Mouse (Mus musculus): Measurements from ENCODE around the gene Zfp488.

DNA sequence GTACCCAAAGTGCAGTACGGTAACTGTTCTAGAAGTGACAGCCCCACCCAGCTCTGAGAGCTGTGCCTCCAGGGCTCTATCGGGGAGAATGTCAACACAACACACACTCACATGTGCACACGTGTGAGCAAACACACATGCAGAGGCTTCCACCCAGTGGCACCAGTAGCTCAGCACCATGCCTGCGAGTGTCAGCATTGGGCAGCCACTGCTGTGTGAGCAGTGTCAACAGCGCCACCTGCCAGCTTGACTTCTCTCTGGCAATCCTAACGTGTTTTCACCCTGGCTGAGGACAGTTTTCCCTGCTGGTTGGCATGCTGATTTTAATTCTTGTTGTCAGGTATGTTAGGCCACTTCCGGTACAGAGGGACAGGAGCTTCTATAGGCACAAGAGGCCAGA, 5.9 kb downstream of the Zfp488 start:
- TF ChIP-seq ZC3H11A (IDR thresholded peaks at IDR 0.05; ENCODE audit: borderline replicate concordance, low read depth, low read length) (no peak), HCFC1 (IDR thresholded peaks at IDR 0.05; ENCODE audit: borderline replicate concordance, insufficient read depth, low read length) (no peak)
